ENCODE assay signal across 15 mouse cellular contexts in genomic region chr12:102417701-102418100, GRCm38 (mm10). TPM values are rescaled to one million over a fixed set of nuclear protein-coding genes. Genes with fewer than 3 reads are reported as not detected.
A peak's percentile ranks its signal among the peaks of the same experiment; 100 is the strongest.
DNase-seq lines count a peak whose midpoint lies in the region; ATAC-seq and TF ChIP-seq lines count a peak whose summit lies in the region.
"Had no signal": no experiment of that assay in that cellular context is flagged by ENCODE, and none has a peak within 500 bp of the region (broad histone marks: within the 10 kb centered on the region; RNA-seq: fewer than 3 reads in every experiment).

No protein-coding gene starts in this region.

- no peak for TF ChIP-seq CTCF in gastrocnemius, adult 2 months (IDR thresholded peaks at IDR 0.05)
- TF ChIP-seq CTCF in kidney, postnatal 0 days (IDR thresholded peaks at IDR 0.05; ENCODE audit: low read depth): no peak
- TF ChIP-seq CTCF in bone marrow macrophage, adult 2 months (IDR thresholded peaks at IDR 0.05; ENCODE audit: low read depth, low read length): no peak

- no peak overlapping the region for H3K9ac ChIP-seq in kidney, postnatal 0 days (ENCODE audit: low read depth, low read length)
- H3K9ac ChIP-seq: hindbrain, embryonic 12.5 days had no signal

- H3K4me3 ChIP-seq in gastrocnemius, adult 2 months: no peak overlapping the region
- H3K4me3 ChIP-seq in kidney, postnatal 0 days (replicated peaks; ENCODE audit: low read depth, low read length): no peak overlapping the region
- no peak overlapping the region for H3K4me3 ChIP-seq in bone marrow macrophage, adult 2 months (ENCODE audit: insufficient read depth, low read length)
- no peak overlapping the region for H3K4me3 ChIP-seq in forebrain, embryonic 10.5 days
- H3K4me3 ChIP-seq: hindbrain, embryonic 12.5 days had no signal

- no peaks in the 10 kb centered on the region for H3K27me3 ChIP-seq in kidney, postnatal 0 days (ENCODE audit: insufficient read depth, low read length)
- no peaks in the 10 kb centered on the region for H3K27me3 ChIP-seq in forebrain, embryonic 10.5 days (ENCODE audit: poor library complexity, severe bottlenecking)
- H3K27me3 ChIP-seq: hindbrain, embryonic 12.5 days had no signal

- peak overlapping the region; percentile 76 for H3K27ac ChIP-seq in gastrocnemius, adult 2 months
- peak overlapping the region; percentile 11; the same call in 1 of the 2 replicates for H3K27ac ChIP-seq in kidney, postnatal 0 days
- peak overlapping the region; percentile 68 for H3K27ac ChIP-seq in bone marrow macrophage, adult 2 months (ENCODE audit: insufficient read depth, low read depth, low read length)
- H3K27ac ChIP-seq in forebrain, embryonic 10.5 days: no peak overlapping the region
- H3K27ac ChIP-seq: hindbrain, embryonic 12.5 days had no signal

- H3K4me1 ChIP-seq in kidney, postnatal 0 days (replicated peaks; ENCODE audit: insufficient read depth, low read length): no peaks in the 10 kb centered on the region
- peaks cover 57% of the 10 kb centered on the region for H3K4me1 ChIP-seq in bone marrow macrophage, adult 2 months (ENCODE audit: control insufficient read depth, insufficient read depth, low read length)
- peaks cover 5% of the 10 kb centered on the region; the same call in 1 of the 2 replicates for H3K4me1 ChIP-seq in forebrain, embryonic 10.5 days

- peak; percentile 60 for ATAC-seq in kidney, postnatal 0 days (replicated peaks; ENCODE audit: low FRiP score, low read depth)
- ATAC-seq: forebrain, embryonic 14.5 days had no signal

- 91% methylated on average over 6 of the region's 6 CpGs for WGBS in kidney, postnatal 0 days
- 90% methylated on average over 6 of the region's 6 CpGs for WGBS in forebrain, embryonic 10.5 days

- no peak overlapping the region for H3K4me2 ChIP-seq in kidney, postnatal 0 days (ENCODE audit: low read length)
- H3K4me2 ChIP-seq: hindbrain, embryonic 12.5 days had no signal

- no peaks in the 10 kb centered on the region for H3K9me3 ChIP-seq in kidney, postnatal 0 days (replicated peaks; ENCODE audit: low read length)
- no peaks in the 10 kb centered on the region for H3K9me3 ChIP-seq in forebrain, embryonic 10.5 days
- H3K9me3 ChIP-seq: hindbrain, embryonic 12.5 days had no signal

- intact Hi-C loops in gastrocnemius, adult 2 months (cut with DNase I): no loop called here
- intact Hi-C loops in gastrocnemius, postnatal 36 days (cut with DNase I): no loop called here

- no peak for TF ChIP-seq POLR2A in bone marrow macrophage, adult 2 months (IDR thresholded peaks at IDR 0.05; ENCODE audit: borderline replicate concordance, low read depth, low read length)

- DNase-seq in gastrocnemius, adult 2 months: no peak
- no peak for DNase-seq in gastrocnemius, postnatal 36 days
- peak; percentile 18 for DNase-seq in kidney, postnatal 0 days (ENCODE audit: low spot score)
- DNase-seq in kidney, postnatal 10 days: no peak
- DNase-seq in 3134 (ENCODE audit: extremely low read depth, insufficient read length, low spot score): peak; percentile 24
- DNase-seq in cerebellum, adult 9-11 months: no peak
- no peak for DNase-seq in forebrain, embryonic 10.5 days (ENCODE audit: extremely low spot score, low spot score)
- DNase-seq: adrenal gland, adult 2 months; cerebellum, adult 11-12 months; cerebellum, postnatal 36 days; midbrain, embryonic 14.5 days; thymus, adult 18-20 months had no signal

- H3K36me3 ChIP-seq in kidney, postnatal 0 days (ENCODE audit: insufficient read depth, low read length): 0 out of 2 replicates have a peak, but pooled peaks cover 4% of the 10 kb centered on the region
- peaks cover 15% of the 10 kb centered on the region for H3K36me3 ChIP-seq in forebrain, embryonic 10.5 days (replicated peaks)

RNA-seq across cellular contexts. Expression of gene Lgmn, which starts 21.9 kb away (rescaled TPM):
- 10 to 100 TPM; 21.1 to 30.2 TPM for total RNA-seq in gastrocnemius, adult 2 months (2021)
- 10 to 100 TPM; 26.2 to 27.7 TPM for total RNA-seq in gastrocnemius, postnatal 36 days (2021)
- polyA plus RNA-seq in kidney, postnatal 0 days (2015; fragmentation: Nextera tagmentation; extraction: Ambion mirVana): 286 and 302 TPM in 2 replicates
- polyA plus RNA-seq in bone marrow macrophage, adult 2 months (2012; ENCODE audit: insufficient read depth, insufficient read length, missing spikeins): 1,528 and 1,623 TPM in 2 replicates
- 41.4 and 42.8 TPM in 2 replicates for polyA plus RNA-seq in forebrain, embryonic 10.5 days (2016; fragmentation: Nextera tagmentation; extraction: Ambion mirVana)

RNA-seq across cellular contexts. Expression of gene Golga5, which starts 51.2 kb away (rescaled TPM):
- 10 to 100 TPM; 30.0 to 31.2 TPM for total RNA-seq in gastrocnemius, adult 2 months (2021)
- total RNA-seq in gastrocnemius, postnatal 36 days (2021): 10 to 100 TPM; 19.6 to 24.5 TPM
- polyA plus RNA-seq in kidney, postnatal 0 days (2015; fragmentation: Nextera tagmentation; extraction: Ambion mirVana): 36.4 and 38.7 TPM in 2 replicates
- polyA plus RNA-seq in bone marrow macrophage, adult 2 months (2012; ENCODE audit: insufficient read depth, insufficient read length, missing spikeins): 28.1 and 30.3 TPM in 2 replicates
- 25.0 and 26.3 TPM in 2 replicates for polyA plus RNA-seq in forebrain, embryonic 10.5 days (2016; fragmentation: Nextera tagmentation; extraction: Ambion mirVana)

Comparison
In these comparisons a context has a peak if more than half of its experiments do, and no peak if none do; other contexts are left out.
1. DNase-seq: peak in kidney, postnatal 0 days (single experiment) and 3134 (single experiment); none in gastrocnemius, adult 2 months (single experiment), gastrocnemius, postnatal 36 days (0 of 2), kidney, postnatal 10 days (single experiment), cerebellum, adult 9-11 months (single experiment) and forebrain, embryonic 10.5 days (single experiment).